Mouse (Mus musculus): ENCODE data around the gene Nlrp9b. TPM values are rescaled to one million over a fixed set of nuclear protein-coding genes. Genes with fewer than 3 reads are reported as not detected.
"Not testable (repeated sequence)": the region's sequence is repeated elsewhere in the genome, so short reads cannot be mapped to it uniquely, and the experiment has no call there.

Gene Nlrp9b
- polyA plus RNA-seq, 1 experiment from 2014 or later, result not detected

- Histone ChIP-seq H3K27ac (ENCODE audit: low read length) (no peak within 1 kb of the TSS), H3K4me2 (replicated peaks; ENCODE audit: low read depth, low read length) (no peak within 1 kb of the TSS), H3K4me3 (ENCODE audit: low read depth, low read length) (no peak within 1 kb of the TSS), H3K36me3 (ENCODE audit: insufficient read depth, low read length) (no peaks in the 10 kb centered on the region), H3K27me3 (replicated peaks; ENCODE audit: insufficient read depth, low read length) (no peaks in the 10 kb centered on the region), H3K4me1 (ENCODE audit: insufficient read depth, low read depth, low read length) (no peaks in the 10 kb centered on the region), H3K9ac (replicated peaks; ENCODE audit: low read depth) (no peak within 1 kb of the TSS), H3K9me3 (ENCODE audit: low read length) (0 out of 2 replicates have a peak, but pooled peaks cover 3% of the 10 kb centered on the region)
- DNase-seq (ENCODE audit: low spot score) (no peak), ATAC-seq (no peak)
- WGBS, result 71% methylated on average over 7 of the region's 7 CpGs
- TF ChIP-seq CTCF (IDR thresholded peaks at IDR 0.05) (no peak), EP300 (IDR thresholded peaks at IDR 0.05) (no peak)
These were observed 26.2 kb upstream of the Nlrp9b start, which contains the start of gene Ceacam20 for GRCm38 (mm10) chr7:19964985-19965579. Gene Ceacam20, plus strand, starts transcription at chr7:19965412.

GRCm38 (mm10) chr7:19969106-19969505 lies 22.2 kb upstream of the Nlrp9b start:
- no peak for ATAC-seq
- Histone ChIP-seq H3K27ac (ENCODE audit: low read length) (no peak overlapping the region), H3K36me3 (ENCODE audit: insufficient read depth, low read length) (no peaks in the 10 kb centered on the region), H3K27me3 (replicated peaks; ENCODE audit: insufficient read depth, low read length) (no peaks in the 10 kb centered on the region), H3K9ac (replicated peaks; ENCODE audit: low read depth) (no peak overlapping the region), H3K9me3 (ENCODE audit: low read length) (0 out of 2 replicates have a peak, but pooled peaks cover 3% of the 10 kb centered on the region), H3K4me2 (replicated peaks; ENCODE audit: low read depth, low read length) (no peak overlapping the region), H3K4me3 (ENCODE audit: low read depth, low read length) (no peak overlapping the region), H3K4me1 (ENCODE audit: insufficient read depth, low read depth, low read length) (no peaks in the 10 kb centered on the region)
- no peak for TF ChIP-seq EP300 (IDR thresholded peaks at IDR 0.05)
- WGBS, result 73% methylated on average over 3 of the region's 3 CpGs
- no peak for DNase-seq (ENCODE audit: low spot score)

- WGBS, result 97% methylated on average over 4 of the region's 4 CpGs
- ATAC-seq (no peak), DNase-seq (ENCODE audit: low spot score) (no peak)
- TF ChIP-seq EP300 (IDR thresholded peaks at IDR 0.05) (no peak), CTCF (IDR thresholded peaks at IDR 0.05) (0 out of 2 replicates have a peak, but pooled peaks have one; percentile 1)
- Histone ChIP-seq H3K27me3 (replicated peaks; ENCODE audit: insufficient read depth, low read length) (no peaks in the 10 kb centered on the region), H3K36me3 (ENCODE audit: insufficient read depth, low read length) (no peaks in the 10 kb centered on the region), H3K9me3 (ENCODE audit: low read length) (0 out of 2 replicates have a peak, but pooled peaks cover 3% of the 10 kb centered on the region), H3K9ac (replicated peaks; ENCODE audit: low read depth) (no peak overlapping the region), H3K27ac (ENCODE audit: low read length) (no peak overlapping the region), H3K4me2 (replicated peaks; ENCODE audit: low read depth, low read length) (no peak overlapping the region), H3K4me3 (ENCODE audit: low read depth, low read length) (no peak overlapping the region), H3K4me1 (ENCODE audit: insufficient read depth, low read depth, low read length) (no peaks in the 10 kb centered on the region)
These were observed 21.6 kb upstream of the Nlrp9b start for GRCm38 (mm10) chr7:19969541-19970090.

- no peak overlapping the region for H3K4me3 ChIP-seq (ENCODE audit: low read depth, low read length)
- H3K36me3 ChIP-seq (ENCODE audit: insufficient read depth, low read length), result no peaks in the 10 kb centered on the region
- DNase-seq (ENCODE audit: low spot score) (no peak), ATAC-seq (no peak)
- no peak overlapping the region for H3K4me2 ChIP-seq (replicated peaks; ENCODE audit: low read depth, low read length)
- no peak overlapping the region for H3K9ac ChIP-seq (replicated peaks; ENCODE audit: low read depth)
- no peak overlapping the region for H3K27ac ChIP-seq (ENCODE audit: low read length)
- no peaks in the 10 kb centered on the region for H3K4me1 ChIP-seq (ENCODE audit: insufficient read depth, low read depth, low read length)
- H3K27me3 ChIP-seq (replicated peaks; ENCODE audit: insufficient read depth, low read length), result no peaks in the 10 kb centered on the region
- 0 out of 2 replicates have a peak, but pooled peaks cover 3% of the 10 kb centered on the region for H3K9me3 ChIP-seq (ENCODE audit: low read length)
- 93% methylated on average over 8 of the region's 8 CpGs for WGBS
- no peak for TF ChIP-seq CTCF (IDR thresholded peaks at IDR 0.05)
- no peak for TF ChIP-seq EP300 (IDR thresholded peaks at IDR 0.05)
These were observed 21.1 kb upstream of the Nlrp9b start for GRCm38 (mm10) chr7:19970196-19970595.

GRCm38 (mm10) chr7:19971516-19971915 lies 19.7 kb upstream of the Nlrp9b start:
- Histone ChIP-seq H3K4me2 (replicated peaks; ENCODE audit: low read depth, low read length) (no peak overlapping the region), H3K9ac (replicated peaks; ENCODE audit: low read depth) (no peak overlapping the region), H3K4me1 (ENCODE audit: insufficient read depth, low read depth, low read length) (no peaks in the 10 kb centered on the region), H3K36me3 (ENCODE audit: insufficient read depth, low read length) (no peaks in the 10 kb centered on the region), H3K9me3 (ENCODE audit: low read length) (0 out of 2 replicates have a peak, but pooled peaks cover 3% of the 10 kb centered on the region), H3K27ac (ENCODE audit: low read length) (no peak overlapping the region), H3K27me3 (replicated peaks; ENCODE audit: insufficient read depth, low read length) (no peaks in the 10 kb centered on the region), H3K4me3 (ENCODE audit: low read depth, low read length) (no peak overlapping the region)
- no peak for ATAC-seq
- DNase-seq (ENCODE audit: low spot score), result no peak
- no peak for TF ChIP-seq EP300 (IDR thresholded peaks at IDR 0.05)
- TF ChIP-seq CTCF (IDR thresholded peaks at IDR 0.05), result no peak
- 84% methylated on average over 4 of the region's 4 CpGs for WGBS

- H3K36me3 ChIP-seq (ENCODE audit: insufficient read depth, low read length); H3K27ac ChIP-seq (ENCODE audit: low read length); H3K4me1 ChIP-seq (ENCODE audit: insufficient read depth, low read depth, low read length); H3K27me3 ChIP-seq (replicated peaks; ENCODE audit: insufficient read depth, low read length); H3K4me3 ChIP-seq (ENCODE audit: low read depth, low read length); ATAC-seq; H3K9me3 ChIP-seq (ENCODE audit: low read length); H3K4me2 ChIP-seq (replicated peaks; ENCODE audit: low read depth, low read length); DNase-seq (ENCODE audit: low spot score); H3K9ac ChIP-seq (replicated peaks; ENCODE audit: low read depth): not testable (repeated sequence)
- 61% methylated on average over 3 of the region's 3 CpGs for WGBS
These were observed 5.5 kb downstream of the Nlrp9b start for GRCm38 (mm10) chr7:19996721-19997120.
